Mouse (Mus musculus) erythroblast, embryonic 14.5 days (primary cell): ENCODE measurements around the gene Scgb1b24.

Experiments used
- GATA1 ChIP-seq: IDR thresholded peaks from 2 replicates; pipeline ENCODE4 v1.6.1; 2012; ENCODE audit warnings: low read length, inconsistent platforms, mixed read lengths
- TAL1 ChIP-seq: IDR thresholded peaks from 3 replicates; pipeline ENCODE4 v1.6.1; 2012; ENCODE audit warnings: low read length, inconsistent platforms, mixed read lengths

DNA sequence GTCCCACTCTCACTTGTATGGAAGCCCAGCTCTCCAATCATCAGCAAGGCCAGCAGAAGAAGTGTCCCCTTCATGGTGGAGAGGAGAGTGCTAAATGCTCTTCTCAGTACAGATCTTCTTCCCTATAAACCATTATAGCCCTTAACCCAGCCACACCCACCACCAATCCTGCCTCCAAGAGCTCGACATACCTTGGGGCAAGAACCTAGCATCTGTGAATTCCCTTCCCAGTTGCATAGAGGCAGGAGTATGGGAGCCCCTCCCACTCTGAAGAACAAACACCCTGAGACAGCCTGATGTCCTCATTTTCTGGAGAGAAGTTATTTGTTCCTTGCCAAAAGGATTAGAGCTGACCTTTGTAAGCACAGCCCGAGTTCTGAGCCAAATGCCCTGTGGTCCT is 4.4 kb upstream of the Scgb1b24 start, which contains the start of gene Scgb2b24:
- TF ChIP-seq GATA1 (no peak), TAL1 (no peak)
